In genomic region chr5:106615006-106615405, GRCm38 (mm10) we compare ENCODE assay signal across 39 mouse cellular contexts. TPM values are rescaled to one million over a fixed set of nuclear protein-coding genes. Genes with fewer than 3 reads are reported as not detected.
DNase-seq lines count a peak whose midpoint lies in the region; ATAC-seq and TF ChIP-seq lines count a peak whose summit lies in the region.
"Had no signal": no experiment of that assay in that cellular context is flagged by ENCODE, and none has a peak within 500 bp of the region (broad histone marks: within the 10 kb centered on the region; RNA-seq: fewer than 3 reads in every experiment).

No protein-coding gene starts in this region.

- TF ChIP-seq CTCF in gastrocnemius, adult 2 months (IDR thresholded peaks at IDR 0.05), result no peak
- no peak for TF ChIP-seq CTCF in MEL (IDR thresholded peaks at IDR 0.05 in 2 of 3, conservative IDR thresholded peaks at IDR 0.05 in 1 of 3; ENCODE audit: control insufficient read depth in 1 of 3, insufficient read depth in 1 of 3, low read depth in 2 of 3, low read length in 3 of 3, poor library complexity in 1 of 3, severe bottlenecking in 1 of 3)

- TF ChIP-seq RAD21 in MEL (IDR thresholded peaks at IDR 0.05; ENCODE audit: low read depth, low read length), result no peak

- no peak for ATAC-seq in heart, embryonic 16.5 days (replicated peaks; ENCODE audit: extremely low read depth, insufficient read depth, low FRiP score)
- ATAC-seq in granulocyte monocyte progenitor cell, adult 5-6 weeks (replicated peaks; ENCODE audit: poor library complexity, severe bottlenecking), result no peak
- ATAC-seq: forebrain, embryonic 14.5 days; intestine, embryonic 16.5 days; liver, embryonic 12.5 days; liver, postnatal 0 days; midbrain, embryonic 15.5 days; Patski had no signal

- DNase-seq in gastrocnemius, adult 2 months, result no peak
- DNase-seq in gastrocnemius, adult 8-10 months (ENCODE audit: low spot score in 2 of 2), result no peak
- DNase-seq in heart, postnatal 36 days, result no peak
- DNase-seq in MEL (ENCODE audit: low read depth, low spot score), result peak; percentile 37
- peak; percentile 13 to 39 for DNase-seq in layer of hippocampus, postnatal 36 days
- DNase-seq: adrenal gland, postnatal 10 days; cerebellum, adult 11-12 months; cerebellum, adult 9-11 months; embryo, embryonic 11 days; gastrocnemius, postnatal 36 days; heart, postnatal 4 days; kidney, adult 8-10 months; kidney, postnatal 4 days; liver, postnatal 0 days; retina, postnatal 1 day; right cerebral cortex, postnatal 14 days had no signal

- no peak overlapping the region for H3K4me2 ChIP-seq in heart, embryonic 16.5 days (ENCODE audit: low read depth, low read length)
- H3K4me2 ChIP-seq: embryonic facial prominence, embryonic 12.5 days; heart, embryonic 11.5 days; hindbrain, embryonic 13.5 days; limb, embryonic 13.5 days; liver, embryonic 12.5 days; midbrain, embryonic 15.5 days; neural tube, embryonic 15.5 days had no signal

- H3K79me2 ChIP-seq in MEL (ENCODE audit: control insufficient read depth, insufficient read depth, low read length, poor library complexity), result 0 out of 2 replicates have a peak, but pooled peaks cover 1% of the 10 kb centered on the region

- H3K27me3 ChIP-seq in heart, embryonic 16.5 days (ENCODE audit: control insufficient read depth, insufficient read depth, low read length), result no peaks in the 10 kb centered on the region
- no peaks in the 10 kb centered on the region for H3K27me3 ChIP-seq in MEL (ENCODE audit: control insufficient read depth in 1 of 2, insufficient read depth in 2 of 2, low read length in 2 of 2)
- H3K27me3 ChIP-seq: CH12.LX; embryonic facial prominence, embryonic 12.5 days; hindbrain, embryonic 13.5 days; limb, embryonic 13.5 days; liver, embryonic 12.5 days; midbrain, embryonic 15.5 days; neural tube, embryonic 15.5 days; Patski had no signal

- H3K9ac ChIP-seq in heart, embryonic 16.5 days (ENCODE audit: low read length), result no peak overlapping the region
- H3K9ac ChIP-seq in MEL (ENCODE audit: control insufficient read depth, low read depth, low read length, poor library complexity, severe bottlenecking), result no peak overlapping the region
- H3K9ac ChIP-seq: embryonic facial prominence, embryonic 12.5 days; hindbrain, embryonic 13.5 days; limb, embryonic 13.5 days; liver, embryonic 12.5 days; liver, postnatal 0 days; midbrain, embryonic 15.5 days; neural tube, embryonic 15.5 days had no signal

- peak overlapping the region; percentile 53 for H3K27ac ChIP-seq in gastrocnemius, adult 2 months
- H3K27ac ChIP-seq in heart, embryonic 16.5 days (ENCODE audit: low read length), result peak overlapping the region; percentile 2; the same call in 1 of the 2 replicates
- peak overlapping the region; percentile 59 for H3K27ac ChIP-seq in MEL (ENCODE audit: control insufficient read depth, low read depth, low read length)
- H3K27ac ChIP-seq: embryonic facial prominence, embryonic 12.5 days; hindbrain, embryonic 13.5 days; kidney, postnatal 0 days; limb, embryonic 13.5 days; liver, embryonic 12.5 days; midbrain, embryonic 15.5 days; neural tube, embryonic 15.5 days had no signal

- peaks cover 13% of the 10 kb centered on the region for H3K36me3 ChIP-seq in heart, embryonic 16.5 days (ENCODE audit: control insufficient read depth, insufficient read depth)
- peaks cover 5 to 12% of the 10 kb centered on the region in 2 experiments for H3K36me3 ChIP-seq in MEL (ENCODE audit: control insufficient read depth in 1 of 2, insufficient read depth in 2 of 2, low read length in 2 of 2)
- H3K36me3 ChIP-seq: midbrain, embryonic 15.5 days had no signal

- H3K4me3 ChIP-seq in gastrocnemius, adult 2 months, result no peak overlapping the region
- no peak overlapping the region for H3K4me3 ChIP-seq in heart, embryonic 16.5 days (ENCODE audit: low read length)
- H3K4me3 ChIP-seq in MEL (ENCODE audit: control insufficient read depth in 1 of 2, insufficient read depth in 1 of 2, low read depth in 2 of 2, low read length in 2 of 2), result peak overlapping the region in 1 of 2 experiments; percentile 36; a peak in 2 of 4 replicates
- H3K4me3 ChIP-seq: embryonic facial prominence, embryonic 12.5 days; hindbrain, embryonic 13.5 days; limb, embryonic 13.5 days; liver, embryonic 12.5 days; midbrain, embryonic 15.5 days; neural tube, embryonic 15.5 days had no signal

- no peak for TF ChIP-seq POLR2A in MEL (IDR thresholded peaks at IDR 0.05; ENCODE audit: control insufficient read depth in 1 of 2, insufficient read depth in 1 of 2, low read depth in 1 of 2, low read length in 2 of 2, poor library complexity in 1 of 2)

- 87% methylated on average over 2 of the region's 2 CpGs for WGBS in heart, embryonic 16.5 days

- intact Hi-C loops in gastrocnemius, adult 2 months (cut with DNase I), result no loop called here
- intact Hi-C loops in heart, postnatal 36 days (cut with DNase I), result no loop called here

- no peaks in the 10 kb centered on the region for H3K9me3 ChIP-seq in heart, embryonic 16.5 days (replicated peaks; ENCODE audit: control insufficient read depth, low read length)
- no peaks in the 10 kb centered on the region for H3K9me3 ChIP-seq in MEL (replicated peaks; ENCODE audit: insufficient read depth, low read length)
- H3K9me3 ChIP-seq: embryonic facial prominence, embryonic 12.5 days; hindbrain, embryonic 13.5 days; limb, embryonic 13.5 days; liver, embryonic 12.5 days; midbrain, embryonic 15.5 days; neural tube, embryonic 15.5 days had no signal

- no peaks in the 10 kb centered on the region for H3K4me1 ChIP-seq in heart, embryonic 16.5 days (ENCODE audit: control insufficient read depth, insufficient read depth, low read length)
- H3K4me1 ChIP-seq in MEL (ENCODE audit: control insufficient read depth in 1 of 2, insufficient read depth in 2 of 2, low read length in 2 of 2), result peaks cover 11 to 12% of the 10 kb centered on the region in 2 experiments
- H3K4me1 ChIP-seq: embryonic facial prominence, embryonic 12.5 days; hindbrain, embryonic 13.5 days; limb, embryonic 13.5 days; liver, embryonic 12.5 days; midbrain, embryonic 15.5 days; neural tube, embryonic 15.5 days had no signal

- no peak for TF ChIP-seq EP300 in MEL (IDR thresholded peaks at IDR 0.05; ENCODE audit: low read depth in 1 of 2, low read length in 2 of 2)

TF ChIP-seq in MEL, 35 proteins besides CTCF, POLR2A, EP300 and RAD21:
- no peak for TF ChIP-seq BHLHE40 (IDR thresholded peaks at IDR 0.05; ENCODE audit: borderline replicate concordance, low read depth, low read length)
- no peak for TF ChIP-seq ZNF384 (IDR thresholded peaks at IDR 0.05; ENCODE audit: low read depth, low read length)
- TF ChIP-seq SMC3 (IDR thresholded peaks at IDR 0.05; ENCODE audit: low read depth, low read length), result no peak
- TF ChIP-seq SIN3A (IDR thresholded peaks at IDR 0.05; ENCODE audit: low read length), result no peak; the same call in 1 of the 2 replicates
- no peak for TF ChIP-seq JUND (IDR thresholded peaks at IDR 0.05; ENCODE audit: low read depth, low read length)
- no peak for TF ChIP-seq TBP (IDR thresholded peaks at IDR 0.05; ENCODE audit: low read depth, low read length)
TF ChIP-seq in MEL: peak in this region for 0.

RNA-seq across cellular contexts. Expression of gene Gm17304, which starts 6.1 kb away (rescaled TPM):
- not detected for total RNA-seq in gastrocnemius, adult 2 months (2021)
- total RNA-seq in gastrocnemius, adult 8-10 months (2022), result not detected
- not detected in 2 replicates for polyA plus RNA-seq in heart, embryonic 16.5 days (2015; fragmentation: Nextera tagmentation; extraction: Ambion mirVana)
- not detected for total RNA-seq in heart, postnatal 36 days (2021)
- not detected in 2 replicates for total RNA-seq in MEL (2012; rRNA removed)
- polyA plus RNA-seq in MEL (2012; ENCODE audit: insufficient read depth in 1 of 2, insufficient read length in 2 of 2, low read depth in 1 of 2, low replicate concordance in 2 of 2, missing spikeins in 1 of 2), result not detected
- total RNA-seq in layer of hippocampus, postnatal 36 days (2021), result not detected
- total RNA-seq in granulocyte monocyte progenitor cell, adult 5-6 weeks (2014; fragmentation: Nextera tagmentation), result not detected in 2 replicates
- not detected in 2 replicates for total RNA-seq in granulocyte monocyte progenitor cell, adult 5-6 weeks (2017)
- total RNA-seq: adrenal gland, postnatal 10 days; CH12.LX; ES-E14; gastrocnemius, postnatal 36 days; heart, postnatal 4 days; left cerebral cortex, adult 18-20 months; left cerebral cortex, postnatal 36 days had no signal
- polyA plus RNA-seq: C2C12; embryonic facial prominence, embryonic 12.5 days; forebrain, embryonic 14.5 days; heart, embryonic 11.5 days; hindbrain, embryonic 13.5 days; intestine, embryonic 16.5 days; kidney, postnatal 0 days; limb, embryonic 13.5 days; liver, embryonic 12.5 days; liver, postnatal 0 days; lung, embryonic 16.5 days; midbrain, embryonic 15.5 days; neural tube, embryonic 15.5 days; Patski; small intestine, adult 2 months; stomach, embryonic 14.5 days; testis, adult 2 months; thymus, postnatal 0 days had no signal

Comparison
In these comparisons a context has a peak if more than half of its experiments do, and no peak if none do; other contexts are left out.
1. DNase-seq: peak in MEL (single experiment) and layer of hippocampus, postnatal 36 days (2 of 2); none in gastrocnemius, adult 2 months (single experiment), gastrocnemius, adult 8-10 months (0 of 2) and heart, postnatal 36 days (0 of 2).
2. H3K27ac ChIP-seq: peak in every context shown above with its lines; median percentile 59 in MEL; 53 in gastrocnemius, adult 2 months; 2 in heart, embryonic 16.5 days.